Mouse (Mus musculus) urinary bladder, adult 2 months (tissue): ENCODE data around the gene Zdhhc13. TPM values are rescaled to one million over a fixed set of nuclear protein-coding genes. Genes with fewer than 3 reads are reported as not detected.

Experiments
- polyA plus RNA-seq: library from polyadenylated mRNA; depleted of rRNA; stranded (reverse); fragments of >200 nt; gene quantifications from 2 replicates; pipeline ENCODE4 v1.2.3, GENCODE M21; 2012; rRNA removed

Gene Zdhhc13
- polyA plus RNA-seq, 1 experiment = 49.5 TPM

Other genes starting within 250 kb of the Zdhhc13 start
- 0.44 and 0.65 TPM in 2 replicates for gene Mrgprb2, start 230.9 kb upstream of the Zdhhc13 start, polyA plus RNA-seq
- 0.07 and 0.08 TPM in 2 replicates for gene Mrgprb3, start 145.2 kb upstream of the Zdhhc13 start, polyA plus RNA-seq
- not detected in 2 replicates for gene Csrp3, start 59.0 kb downstream of the Zdhhc13 start, polyA plus RNA-seq
- 0.48 and 0.60 TPM in 2 replicates for gene E2f8, start 92.6 kb downstream of the Zdhhc13 start, polyA plus RNA-seq
- 4.6 and 13.9 TPM in 2 replicates for gene Nav2, start 119.7 kb downstream of the Zdhhc13 start, polyA plus RNA-seq